28 mouse cellular contexts compared by ENCODE assay signal in genomic region chr8:107978247-107978646, GRCm38 (mm10). TPM values are rescaled to one million over a fixed set of nuclear protein-coding genes. Genes with fewer than 3 reads are reported as not detected.
A peak's percentile ranks its signal among the peaks of the same experiment; 100 is the strongest.
DNase-seq lines count a peak whose midpoint lies in the region; ATAC-seq and TF ChIP-seq lines count a peak whose summit lies in the region.
"Had no signal": no experiment of that assay in that cellular context is flagged by ENCODE, and none has a peak within 500 bp of the region (broad histone marks: within the 10 kb centered on the region; RNA-seq: fewer than 3 reads in every experiment).

No protein-coding gene starts in this region.

- no peaks in the 10 kb centered on the region for H3K27me3 ChIP-seq in forebrain, postnatal 0 days (ENCODE audit: insufficient read depth, low read length)
- H3K27me3 ChIP-seq: CH12.LX; embryonic facial prominence, embryonic 15.5 days; heart, embryonic 12.5 days; kidney, embryonic 15.5 days; midbrain, embryonic 15.5 days had no signal

- H3K4me3 ChIP-seq in forebrain, postnatal 0 days (ENCODE audit: low read depth, low read length), result no peak overlapping the region
- H3K4me3 ChIP-seq: embryonic facial prominence, embryonic 15.5 days; heart, adult 2 months; heart, embryonic 12.5 days; kidney, embryonic 15.5 days; midbrain, embryonic 15.5 days; neural tube, embryonic 15.5 days had no signal

- peak; percentile 68 for ATAC-seq in forebrain, postnatal 0 days
- ATAC-seq: midbrain, embryonic 15.5 days had no signal

- H3K27ac ChIP-seq in forebrain, postnatal 0 days (ENCODE audit: low read depth, low read length), result no peak overlapping the region
- H3K27ac ChIP-seq: embryonic facial prominence, embryonic 15.5 days; heart, adult 2 months; hindbrain, embryonic 14.5 days; kidney, embryonic 15.5 days; liver, embryonic 14.5 days; midbrain, embryonic 15.5 days; neural tube, embryonic 15.5 days had no signal

- 76% methylated on average over 1 of the region's 1 CpGs for WGBS in forebrain, postnatal 0 days

- no peak overlapping the region for H3K9ac ChIP-seq in forebrain, postnatal 0 days
- H3K9ac ChIP-seq: embryonic facial prominence, embryonic 15.5 days; heart, embryonic 12.5 days; hindbrain, embryonic 14.5 days; kidney, embryonic 15.5 days; liver, embryonic 14.5 days; midbrain, embryonic 15.5 days; neural tube, embryonic 15.5 days had no signal

- H3K4me1 ChIP-seq in forebrain, postnatal 0 days (ENCODE audit: insufficient read depth), result no peaks in the 10 kb centered on the region
- H3K4me1 ChIP-seq: heart, embryonic 12.5 days; kidney, embryonic 15.5 days had no signal

- TF ChIP-seq CTCF in forebrain, postnatal 0 days (IDR thresholded peaks at IDR 0.05; ENCODE audit: low read depth), result no peak

- DNase-seq in heart, adult 11 months, result peak; percentile 2
- no peak for DNase-seq in heart, postnatal 25 days (ENCODE audit: low spot score)
- peak; percentile 14 for DNase-seq in brain, adult 2 months (ENCODE audit: low read depth, low spot score)
- peak; percentile 54 for DNase-seq in forebrain, postnatal 0 days
- peak; percentile 16 to 21 for DNase-seq in layer of hippocampus, postnatal 10 days (ENCODE audit: low spot score in 2 of 2)
- DNase-seq in cerebellum, adult 11 months, result no peak
- no peak for DNase-seq in kidney, adult 9 months
- DNase-seq in left cerebral cortex, postnatal 36 days (ENCODE audit: low spot score in 2 of 2), result no peak
- DNase-seq: adrenal gland, postnatal 36 days; cerebellum, adult 11-12 months; cerebellum, adult 9-11 months; gastrocnemius, postnatal 36 days; heart, adult 2 months; kidney, adult 11 months; kidney, postnatal 25 days; liver; lung, adult 2 months; lung, postnatal 10 days; spleen, adult 18-20 months; thymus, postnatal 14 days had no signal

- H3K9me3 ChIP-seq in forebrain, postnatal 0 days (ENCODE audit: low read length), result no peaks in the 10 kb centered on the region
- H3K9me3 ChIP-seq: embryonic facial prominence, embryonic 15.5 days; heart, embryonic 12.5 days; kidney, embryonic 15.5 days; midbrain, embryonic 15.5 days; neural tube, embryonic 15.5 days had no signal

- no peaks in the 10 kb centered on the region for H3K36me3 ChIP-seq in forebrain, postnatal 0 days (ENCODE audit: insufficient read depth)
- H3K36me3 ChIP-seq: embryonic facial prominence, embryonic 15.5 days; heart, embryonic 12.5 days; kidney, embryonic 15.5 days; midbrain, embryonic 15.5 days; neural tube, embryonic 15.5 days had no signal

- H3K4me2 ChIP-seq in forebrain, postnatal 0 days (ENCODE audit: low read depth), result no peak overlapping the region
- H3K4me2 ChIP-seq: embryonic facial prominence, embryonic 15.5 days; heart, embryonic 12.5 days; hindbrain, embryonic 14.5 days; kidney, embryonic 15.5 days; midbrain, embryonic 15.5 days; neural tube, embryonic 15.5 days had no signal

- intact Hi-C loops in heart, postnatal 25 days (cut with DNase I), result no loop called here
- intact Hi-C loops in left cerebral cortex, postnatal 36 days (cut with DNase I), result no loop called here

RNA-seq across cellular contexts. Expression of gene Zfhx3, which starts 35.8 kb away (rescaled TPM):
- 1 to 10 TPM; 6.0 to 8.2 TPM for total RNA-seq in heart, postnatal 25 days (2021)
- 7.2 and 13.8 TPM in 2 replicates for total RNA-seq in forebrain, postnatal 0 days (2014; rRNA removed)
- 3.0 and 9.6 TPM in 2 replicates for polyA plus RNA-seq in forebrain, postnatal 0 days (2015; fragmentation: Nextera tagmentation; extraction: Ambion mirVana)
- total RNA-seq in layer of hippocampus, postnatal 10 days (2021), result 1 to 10 TPM; 3.9 to 4.7 TPM
- 1 to 10 TPM; 3.5 to 5.9 TPM for total RNA-seq in left cerebral cortex, postnatal 36 days (2021)

Comparison
In these comparisons a context has a peak if more than half of its experiments do, and no peak if none do; other contexts are left out.
1. DNase-seq: peak in heart, adult 11 months (single experiment), brain, adult 2 months (single experiment), forebrain, postnatal 0 days (single experiment) and layer of hippocampus, postnatal 10 days (2 of 2); none in heart, postnatal 25 days (single experiment), cerebellum, adult 11 months (single experiment), kidney, adult 9 months (single experiment) and left cerebral cortex, postnatal 36 days (0 of 2).